14 mouse cellular contexts compared by ENCODE assay signal in genomic region chr3:122800050-122800449, GRCm38 (mm10).
DNase-seq lines count a peak whose midpoint lies in the region; ATAC-seq and TF ChIP-seq lines count a peak whose summit lies in the region.
"Had no signal": no experiment of that assay in that cellular context is flagged by ENCODE, and none has a peak within 500 bp of the region (broad histone marks: within the 10 kb centered on the region; RNA-seq: fewer than 3 reads in every experiment).

No protein-coding gene starts in this region.

- H3K4me3 ChIP-seq in midbrain, embryonic 11.5 days (ENCODE audit: low read depth, low read length) = no peak overlapping the region
- no peak overlapping the region for H3K4me3 ChIP-seq in midbrain, embryonic 10.5 days
- no peak overlapping the region for H3K4me3 ChIP-seq in hindbrain, embryonic 15.5 days
- H3K4me3 ChIP-seq in stomach, embryonic 15.5 days (replicated peaks) = no peak overlapping the region
- no peak overlapping the region for H3K4me3 ChIP-seq in thymus, adult 2 months (ENCODE audit: control insufficient read depth, insufficient read depth, low read length)
- H3K4me3 ChIP-seq: limb, embryonic 15.5 days; megakaryocyte, embryonic 14.5 days; neural tube, embryonic 12.5 days had no signal

- no peak overlapping the region for H3K9ac ChIP-seq in midbrain, embryonic 11.5 days (ENCODE audit: low read length)
- H3K9ac ChIP-seq in hindbrain, embryonic 15.5 days = no peak overlapping the region
- no peak overlapping the region for H3K9ac ChIP-seq in stomach, embryonic 15.5 days
- H3K9ac ChIP-seq: limb, embryonic 15.5 days; neural tube, embryonic 12.5 days had no signal

- peaks cover 21% of the 10 kb centered on the region for H3K4me1 ChIP-seq in midbrain, embryonic 11.5 days (ENCODE audit: control insufficient read depth, insufficient read depth, low read length)
- H3K4me1 ChIP-seq in midbrain, embryonic 10.5 days = peaks cover 34% of the 10 kb centered on the region
- H3K4me1 ChIP-seq in hindbrain, embryonic 15.5 days (replicated peaks) = peaks cover 22% of the 10 kb centered on the region
- H3K4me1 ChIP-seq in stomach, embryonic 15.5 days = peaks cover 5% of the 10 kb centered on the region; the same call in 1 of the 2 replicates
- no peaks in the 10 kb centered on the region for H3K4me1 ChIP-seq in thymus, adult 2 months (replicated peaks; ENCODE audit: control insufficient read depth, insufficient read depth, low read length)

- no peak overlapping the region for H3K27ac ChIP-seq in midbrain, embryonic 11.5 days (ENCODE audit: low read depth, low read length)
- no peak overlapping the region; the same call in 1 of the 2 replicates for H3K27ac ChIP-seq in midbrain, embryonic 10.5 days (replicated peaks)
- H3K27ac ChIP-seq in hindbrain, embryonic 15.5 days (replicated peaks) = 0 out of 2 replicates have a peak overlapping the region, but pooled peaks have one; percentile 65
- peak overlapping the region; percentile 83 for H3K27ac ChIP-seq in stomach, embryonic 15.5 days
- no peak overlapping the region for H3K27ac ChIP-seq in thymus, adult 2 months (ENCODE audit: control insufficient read depth, insufficient read depth, low read length)
- H3K27ac ChIP-seq: limb, embryonic 15.5 days; neural tube, embryonic 12.5 days had no signal

- no peaks in the 10 kb centered on the region for H3K9me3 ChIP-seq in midbrain, embryonic 11.5 days (ENCODE audit: control insufficient read depth, low read length)
- H3K9me3 ChIP-seq in midbrain, embryonic 10.5 days (replicated peaks) = no peaks in the 10 kb centered on the region
- H3K9me3 ChIP-seq in hindbrain, embryonic 15.5 days = no peaks in the 10 kb centered on the region
- no peaks in the 10 kb centered on the region for H3K9me3 ChIP-seq in stomach, embryonic 15.5 days
- H3K9me3 ChIP-seq: limb, embryonic 15.5 days; megakaryocyte, embryonic 14.5 days; neural tube, embryonic 12.5 days had no signal

- 70% methylated on average over 6 of the region's 6 CpGs for WGBS in midbrain, embryonic 11.5 days
- WGBS in midbrain, embryonic 10.5 days = 73% methylated on average over 6 of the region's 6 CpGs
- 66% methylated on average over 6 of the region's 6 CpGs for WGBS in hindbrain, embryonic 15.5 days
- WGBS in stomach, embryonic 15.5 days = 61% methylated on average over 6 of the region's 6 CpGs
- WGBS in thymus, adult 2 months = 52% methylated on average over 6 of the region's 6 CpGs

- H3K27me3 ChIP-seq in midbrain, embryonic 11.5 days (ENCODE audit: control insufficient read depth, insufficient read depth, low read length) = no peaks in the 10 kb centered on the region
- H3K27me3 ChIP-seq in midbrain, embryonic 10.5 days (ENCODE audit: low read depth, poor library complexity, severe bottlenecking) = no peaks in the 10 kb centered on the region
- H3K27me3 ChIP-seq in hindbrain, embryonic 15.5 days = no peaks in the 10 kb centered on the region
- H3K27me3 ChIP-seq in stomach, embryonic 15.5 days (replicated peaks) = no peaks in the 10 kb centered on the region
- no peaks in the 10 kb centered on the region for H3K27me3 ChIP-seq in thymus, adult 2 months (ENCODE audit: control insufficient read depth, insufficient read depth, low read length)
- H3K27me3 ChIP-seq: limb, embryonic 15.5 days; megakaryocyte, embryonic 14.5 days; neural tube, embryonic 12.5 days; Patski had no signal

- no peaks in the 10 kb centered on the region for H3K36me3 ChIP-seq in midbrain, embryonic 11.5 days (ENCODE audit: control insufficient read depth, insufficient read depth, low read length)
- peaks cover 16% of the 10 kb centered on the region for H3K36me3 ChIP-seq in midbrain, embryonic 10.5 days
- H3K36me3 ChIP-seq in hindbrain, embryonic 15.5 days = no peaks in the 10 kb centered on the region
- peaks cover 9% of the 10 kb centered on the region; the same call in 1 of the 2 replicates for H3K36me3 ChIP-seq in stomach, embryonic 15.5 days
- no peaks in the 10 kb centered on the region for H3K36me3 ChIP-seq in thymus, adult 2 months (ENCODE audit: control insufficient read depth, insufficient read depth, low read length)
- H3K36me3 ChIP-seq: limb, embryonic 15.5 days had no signal

- ATAC-seq in midbrain, embryonic 11.5 days (ENCODE audit: low FRiP score) = peak; percentile 63
- ATAC-seq in common myeloid progenitor, adult 5-6 weeks (replicated peaks; ENCODE audit: low read depth, poor library complexity, severe bottlenecking) = peak; percentile 91
- no peak for ATAC-seq in hindbrain, embryonic 15.5 days (ENCODE audit: low FRiP score, low read depth)
- ATAC-seq in stomach, embryonic 15.5 days (ENCODE audit: insufficient read depth, low FRiP score, low read depth) = no peak
- ATAC-seq: Patski had no signal

- DNase-seq in midbrain, embryonic 11.5 days (ENCODE audit: low spot score, missing footprints) = no peak
- no peak for DNase-seq in midbrain, embryonic 10.5 days (ENCODE audit: low spot score)
- DNase-seq in thymus, adult 2 months = no peak
- DNase-seq in spleen, postnatal 4 days (ENCODE audit: low spot score in 2 of 2) = no peak
- DNase-seq: cerebellum, adult 11-12 months; kidney, adult 11 months; lung, adult 2 months had no signal

- H3K4me2 ChIP-seq in midbrain, embryonic 11.5 days = no peak overlapping the region
- no peak overlapping the region for H3K4me2 ChIP-seq in hindbrain, embryonic 15.5 days
- no peak overlapping the region for H3K4me2 ChIP-seq in stomach, embryonic 15.5 days
- H3K4me2 ChIP-seq: limb, embryonic 15.5 days; neural tube, embryonic 12.5 days had no signal

- no peak for TF ChIP-seq POLR2A in thymus, adult 2 months (IDR thresholded peaks at IDR 0.05; ENCODE audit: control insufficient read depth, extremely low read depth, insufficient read depth, low read length, poor library complexity)

- no peak for TF ChIP-seq CTCF in thymus, adult 2 months (IDR thresholded peaks at IDR 0.05; ENCODE audit: borderline replicate concordance, control insufficient read depth, extremely low read depth, insufficient read depth, low read length, poor library complexity)

Comparison
In these comparisons a context has a peak if more than half of its experiments do, and no peak if none do; other contexts are left out.
1. ATAC-seq: peak in midbrain, embryonic 11.5 days (single experiment) and common myeloid progenitor, adult 5-6 weeks (single experiment); none in hindbrain, embryonic 15.5 days (single experiment) and stomach, embryonic 15.5 days (single experiment).
2. H3K27ac ChIP-seq: peak in hindbrain, embryonic 15.5 days (single experiment) and stomach, embryonic 15.5 days (single experiment); none in midbrain, embryonic 11.5 days (single experiment), midbrain, embryonic 10.5 days (single experiment) and thymus, adult 2 months (single experiment).